Mouse (Mus musculus): ENCODE measurements around the gene Cirbp. TPM values are rescaled to one million over a fixed set of nuclear protein-coding genes. Genes with fewer than 3 reads are reported as not detected.

Gene Cirbp
- polyA plus RNA-seq, 2 experiments from 2014 or later: 132 to 177 TPM

- ATAC-seq: no peak
Measured at GRCm38 (mm10) chr10:80138553-80139438, 27.0 kb upstream of the Cirbp start, which contains the start of gene Atp5d. Atp5d (plus strand) TSS chr10:80138632.

GRCm38 (mm10) chr10:80139439-80139775 is 26.4 kb upstream of the Cirbp start:
- no peak for ATAC-seq

GRCm38 (mm10) chr10:80139975-80140665 is 25.7 kb upstream of the Cirbp start:
- ATAC-seq: no peak

- no peak for ATAC-seq
Measured at GRCm38 (mm10) chr10:80140666-80141035, 25.1 kb upstream of the Cirbp start, which contains the start of gene Cbarp. Cbarp (minus strand) TSS chr10:80140835.

GRCm38 (mm10) chr10:80141243-80141642 is 24.5 kb upstream of the Cirbp start:
- peak; percentile 79 for ATAC-seq

- peak; percentile 58 for ATAC-seq
Measured at GRCm38 (mm10) chr10:80141786-80142529, 23.8 kb upstream of the Cirbp start.

- no peak for ATAC-seq
Measured at GRCm38 (mm10) chr10:80142530-80142925, 23.3 kb upstream of the Cirbp start.

- no peak for ATAC-seq
Measured at GRCm38 (mm10) chr10:80143664-80144063, 22.1 kb upstream of the Cirbp start.

- no peak for ATAC-seq
Measured at GRCm38 (mm10) chr10:80144159-80144558, 21.6 kb upstream of the Cirbp start.

- ATAC-seq: no peak
Measured at GRCm38 (mm10) chr10:80144864-80145838, 20.6 kb upstream of the Cirbp start.

- no peak for ATAC-seq
Measured at GRCm38 (mm10) chr10:80145896-80146295, 19.9 kb upstream of the Cirbp start.

GRCm38 (mm10) chr10:80146568-80147011 is 19.2 kb upstream of the Cirbp start:
- no peak for ATAC-seq

- no peak for ATAC-seq
Measured at GRCm38 (mm10) chr10:80147146-80147718, 18.6 kb upstream of the Cirbp start.

- no peak for ATAC-seq
Measured at GRCm38 (mm10) chr10:80147719-80148601, 17.8 kb upstream of the Cirbp start, which contains the start of gene Midn. Midn (plus strand) TSS chr10:80148272.

- ATAC-seq: peak; percentile 42
Measured at GRCm38 (mm10) chr10:80148610-80149290, 17.0 kb upstream of the Cirbp start.

GRCm38 (mm10) chr10:80149291-80150225 is 16.2 kb upstream of the Cirbp start:
- peak; percentile 79 for ATAC-seq

- no peak for ATAC-seq
Measured at GRCm38 (mm10) chr10:80150226-80151210, 15.3 kb upstream of the Cirbp start.
